ENCODE assay signal across 9 mouse cellular contexts in genomic region chr4:40837451-40838285, GRCm38 (mm10). TPM values are rescaled to one million over a fixed set of nuclear protein-coding genes. Genes with fewer than 3 reads are reported as not detected.
A peak's percentile ranks its signal among the peaks of the same experiment; 100 is the strongest.
DNase-seq lines count a peak whose midpoint lies in the region; TF ChIP-seq lines count a peak whose summit lies in the region.
"Had no signal": no experiment of that assay in that cellular context is flagged by ENCODE, and none has a peak within 500 bp of the region (broad histone marks: within the 10 kb centered on the region; RNA-seq: fewer than 3 reads in every experiment).

No protein-coding gene starts in this region.

- peak overlapping the region; percentile 39; the same call in 1 of the 2 replicates for H3K27ac ChIP-seq in layer of hippocampus, adult 2 months
- H3K27ac ChIP-seq in heart, embryonic 10.5 days = peak overlapping the region; percentile 70
- H3K27ac ChIP-seq: midbrain, embryonic 12.5 days had no signal

- H3K4me3 ChIP-seq in layer of hippocampus, adult 2 months = no peak overlapping the region
- H3K4me3 ChIP-seq in heart, embryonic 10.5 days = 0 out of 2 replicates have a peak overlapping the region, but pooled peaks have one; percentile 12
- H3K4me3 ChIP-seq: midbrain, embryonic 12.5 days had no signal

- no peak for TF ChIP-seq CTCF in layer of hippocampus, adult 2 months (conservative IDR thresholded peaks at IDR 0.05)

- no peaks in the 10 kb centered on the region for H3K27me3 ChIP-seq in heart, embryonic 10.5 days (ENCODE audit: insufficient read depth, poor library complexity, severe bottlenecking)
- H3K27me3 ChIP-seq: midbrain, embryonic 12.5 days had no signal

- H3K9me3 ChIP-seq in heart, embryonic 10.5 days = no peaks in the 10 kb centered on the region
- H3K9me3 ChIP-seq: midbrain, embryonic 12.5 days had no signal

- WGBS in heart, embryonic 10.5 days = 53% methylated on average over 10 of the region's 10 CpGs

- H3K36me3 ChIP-seq in heart, embryonic 10.5 days = no peaks in the 10 kb centered on the region
- H3K36me3 ChIP-seq: midbrain, embryonic 12.5 days had no signal

- peaks cover 65% of the 10 kb centered on the region for H3K4me1 ChIP-seq in heart, embryonic 10.5 days

- DNase-seq in layer of hippocampus, adult 2 months (ENCODE audit: low spot score in 2 of 2) = no peak
- DNase-seq in layer of hippocampus, adult 9-11 months = no peak
- peak; percentile 78 for DNase-seq in ZHBTc4 (ENCODE audit: low read depth, low spot score)
- no peak for DNase-seq in heart, embryonic 10.5 days (ENCODE audit: low spot score)
- DNase-seq in kidney, postnatal 14 days = peak; percentile 80
- peak; percentile 15 for DNase-seq in retina, embryonic 14.5 days (ENCODE audit: low spot score)
- DNase-seq in layer of hippocampus, postnatal 25 days (ENCODE audit: extremely low spot score in 1 of 2, low spot score in 1 of 2) = no peak
- DNase-seq in frontal cortex, postnatal 10 days (ENCODE audit: low spot score in 2 of 2) = no peak

RNA-seq across cellular contexts. Expression of gene B4galt1, which starts 16.1 kb away (rescaled TPM):
- 10 to 100 TPM in 1 of 2 experiments, 1 to 10 TPM in 1; 8.5 to 10.8 TPM for total RNA-seq in layer of hippocampus, adult 2 months (2021)
- polyA plus RNA-seq in heart, embryonic 10.5 days (2016; fragmentation: Nextera tagmentation; extraction: Ambion mirVana) = 38.1 and 47.1 TPM in 2 replicates
- total RNA-seq in layer of hippocampus, postnatal 25 days (2021) = 1 to 10 TPM; 6.7 to 8.3 TPM

Comparison
In these comparisons a context has a peak if more than half of its experiments do, and no peak if none do; other contexts are left out.
1. DNase-seq: peak in ZHBTc4 (single experiment), kidney, postnatal 14 days (single experiment) and retina, embryonic 14.5 days (single experiment); none in layer of hippocampus, adult 2 months (0 of 2), layer of hippocampus, adult 9-11 months (single experiment), heart, embryonic 10.5 days (single experiment), layer of hippocampus, postnatal 25 days (0 of 2) and frontal cortex, postnatal 10 days (0 of 2).